Mouse (Mus musculus) adrenal gland, adult 18-20 months (tissue): Measurements from ENCODE around the gene 2010003K11Rik. TPM values are rescaled to one million over a fixed set of nuclear protein-coding genes. Genes with fewer than 3 reads are reported as not detected.
A peak's percentile ranks its signal among the peaks of the same experiment; 100 is the strongest.

Source experiments
- DNase-seq, 2 experiments: peaks; one replicate each; pipeline ENCODE4 v3.0.0; 2021 to 2022; ENCODE audit warnings: low spot score in 2 of 2
- total RNA-seq, 2 experiments: library from RNA; stranded (reverse); gene quantifications; 1 replicate in 1 of 2; 2 replicates in 1 of 2; pipeline ENCODE4 v1.2.3; 2021

2010003K11Rik gene
- total RNA-seq, 2 experiments from 2014 or later, result 42.0 to 133 TPM

DNA sequence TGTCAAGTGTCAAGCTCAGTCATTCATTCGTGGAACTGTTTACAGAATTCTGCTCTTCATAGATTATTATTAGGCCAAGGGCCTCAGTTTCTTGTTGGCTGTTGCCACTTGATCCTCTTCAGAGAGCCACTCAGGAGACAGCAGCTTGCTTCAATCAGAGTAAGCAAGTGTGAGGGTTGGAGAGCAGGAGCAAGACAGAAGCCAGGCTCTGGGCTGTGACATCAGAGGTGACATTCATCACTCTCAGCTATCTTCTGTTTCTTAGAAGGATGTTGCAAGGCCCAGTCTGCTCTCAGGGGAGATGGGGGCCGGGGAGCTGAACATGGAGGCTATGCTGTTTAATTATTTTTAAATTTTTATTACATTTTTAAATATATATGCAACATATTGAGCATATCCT lies 4.3 kb upstream of the 2010003K11Rik start:
- DNase-seq, result no peak

- DNase-seq, result peak; percentile 79
These were observed 965 bp downstream of the 2010003K11Rik start for GRCm38 (mm10) chr19:4497263-4497973.

GRCm38 (mm10) chr19:4496535-4497262 lies 1.7 kb downstream of the 2010003K11Rik start:
- no peak for DNase-seq

GRCm38 (mm10) chr19:4495814-4496213 lies 2.6 kb downstream of the 2010003K11Rik start:
- no peak for DNase-seq

GRCm38 (mm10) chr19:4494707-4495106 lies 3.7 kb downstream of the 2010003K11Rik start:
- no peak for DNase-seq

- DNase-seq, result peak; percentile 54 to 74
These were observed 5.7 kb downstream of the 2010003K11Rik start for GRCm38 (mm10) chr19:4492526-4493296.

- DNase-seq, result no peak
These were observed 7.2 kb downstream of the 2010003K11Rik start for GRCm38 (mm10) chr19:4491080-4491695.

- no peak for DNase-seq
These were observed 10.5 kb downstream of the 2010003K11Rik start for GRCm38 (mm10) chr19:4487877-4488276.

GRCm38 (mm10) chr19:4485006-4485405 lies 13.4 kb downstream of the 2010003K11Rik start:
- DNase-seq, result no peak

DNA sequence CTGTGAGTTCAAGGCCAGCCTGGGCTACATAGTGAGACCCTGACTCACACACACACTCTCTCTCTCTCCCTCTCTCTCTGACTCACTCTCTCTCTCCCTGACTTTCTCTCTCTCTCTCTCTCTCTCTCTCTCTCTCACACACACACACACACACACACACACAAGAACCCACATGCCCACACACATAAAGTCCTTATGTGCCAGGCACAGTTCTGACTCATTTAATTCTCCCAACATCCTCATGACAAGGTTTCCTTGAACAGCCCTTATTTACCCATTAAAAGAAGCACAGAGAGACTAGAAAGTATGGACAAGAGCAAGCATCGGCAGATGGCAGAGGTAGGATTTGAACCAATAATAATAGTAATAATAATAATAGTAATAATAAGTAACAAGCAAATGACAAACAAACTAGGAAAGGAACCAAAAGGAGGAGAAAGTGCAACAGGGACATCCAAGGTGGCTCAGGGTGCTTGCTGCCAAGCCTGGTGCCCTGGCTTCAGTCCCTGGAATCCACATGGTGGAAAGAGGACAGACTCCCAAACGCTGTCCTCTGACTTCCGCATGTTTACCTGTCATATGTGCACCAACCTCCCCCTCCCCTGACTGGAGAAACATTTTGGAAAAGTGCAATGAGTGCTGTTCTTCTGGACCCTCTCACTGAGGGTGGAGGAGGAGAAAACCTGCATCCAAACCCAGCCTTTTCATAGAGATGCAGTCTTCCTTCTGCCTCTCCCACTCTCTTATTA lies 16.1 kb downstream of the 2010003K11Rik start:
- no peak for DNase-seq

- no peak for DNase-seq
These were observed 17.1 kb downstream of the 2010003K11Rik start for GRCm38 (mm10) chr19:4481326-4481725.

- DNase-seq, result no peak
These were observed 18.3 kb downstream of the 2010003K11Rik start for GRCm38 (mm10) chr19:4480041-4480440.

DNA sequence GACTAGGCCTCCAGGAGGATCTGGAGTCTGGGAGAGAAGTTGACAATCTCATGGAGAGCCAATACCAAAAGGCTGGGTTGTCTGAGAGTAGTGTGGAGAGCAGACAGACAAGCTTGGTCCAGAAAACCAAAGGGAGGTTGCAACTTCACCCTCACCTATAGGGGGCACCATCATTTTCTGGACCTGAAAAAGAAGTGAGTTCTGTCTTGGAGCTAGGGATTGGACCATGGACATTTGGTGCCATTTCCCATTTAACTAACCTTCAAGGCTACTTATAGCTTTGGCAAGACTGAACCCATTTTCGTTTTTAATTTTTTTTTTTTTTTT lies 20.2 kb downstream of the 2010003K11Rik start:
- DNase-seq, result no peak

GRCm38 (mm10) chr19:4477345-4478189 lies 20.8 kb downstream of the 2010003K11Rik start, which contains the start of gene Syt12:
Syt12 (minus strand) TSS chr19:4477447.
- DNase-seq, result peak; percentile 78 to 81

DNA sequence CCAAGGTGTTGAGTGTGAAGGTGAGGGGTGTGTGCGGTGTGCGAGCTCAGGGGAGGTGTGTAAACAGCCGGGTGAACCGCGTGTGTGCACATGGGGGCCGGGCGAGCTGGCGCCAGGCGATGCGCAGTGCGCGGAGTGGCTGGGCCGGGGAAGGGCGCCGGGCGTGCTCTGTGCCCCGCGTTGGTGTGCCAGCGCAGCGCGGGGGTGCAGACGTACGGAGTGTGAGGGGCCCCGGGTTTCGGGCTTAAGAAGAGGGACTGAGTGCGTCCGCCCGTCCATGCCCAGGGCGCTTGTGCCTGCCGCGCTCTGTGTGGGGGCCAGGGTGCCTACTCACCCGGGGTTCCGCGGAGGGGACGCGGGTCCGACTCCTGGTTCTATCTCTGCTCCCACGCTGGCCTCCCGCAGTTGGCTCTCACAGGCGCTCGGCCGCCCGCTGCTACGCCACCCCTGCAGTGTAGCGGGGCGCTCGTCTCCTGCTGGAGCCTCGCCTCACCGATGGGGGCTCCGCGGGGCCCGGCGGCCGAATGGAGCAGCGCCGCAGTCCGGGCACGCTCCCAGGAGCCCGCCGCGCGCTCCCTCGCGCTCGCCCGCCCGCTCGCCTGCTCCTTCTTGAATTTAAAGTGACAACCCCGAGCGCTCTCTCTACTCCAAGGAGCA lies 21.7 kb downstream of the 2010003K11Rik start:
- DNase-seq, result peak; percentile 58 to 63

- DNase-seq, result no peak
These were observed 23.0 kb downstream of the 2010003K11Rik start for GRCm38 (mm10) chr19:4475224-4475925.

DNA sequence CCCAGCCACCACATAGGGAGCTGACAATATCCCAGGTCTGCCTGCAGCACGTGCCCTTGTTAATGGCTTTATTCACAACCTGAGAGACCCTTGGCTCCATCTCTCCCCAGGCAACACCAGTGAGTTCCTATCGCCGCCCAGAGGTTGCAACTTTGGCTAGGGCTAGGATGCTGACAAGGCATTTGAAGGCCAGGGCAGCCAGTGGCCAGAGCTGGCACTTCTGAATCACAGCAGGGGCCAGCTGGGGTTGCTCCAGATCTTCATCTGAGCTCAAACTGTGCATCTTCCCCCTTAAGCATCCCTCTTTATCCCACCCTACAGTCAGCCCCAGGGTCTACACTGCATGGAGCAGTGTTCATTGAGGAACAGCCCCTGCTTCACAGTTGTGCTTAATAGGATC lies 23.6 kb downstream of the 2010003K11Rik start:
- no peak for DNase-seq

GRCm38 (mm10) chr19:4473549-4473948 lies 24.8 kb downstream of the 2010003K11Rik start:
- DNase-seq, result no peak
